Mouse (Mus musculus) lung, postnatal 10 days (tissue): ENCODE measurements around the gene Eif4enif1.
"Not testable (repeated sequence)": the region's sequence is repeated elsewhere in the genome, so short reads cannot be mapped to it uniquely, and the experiment has no call there.

Source experiments
- DNase-seq: peaks from one replicate; pipeline ENCODE4 v3.0.0; 2021

Gene Eif4enif1

GRCm38 (mm10) chr11:3202231-3202701 lies at the start of gene Eif4enif1:
Gene Eif4enif1 (plus strand): TSS chr11:3202392.
- peak; percentile 93 for DNase-seq

- peak; percentile 68 for DNase-seq
Measured at GRCm38 (mm10) chr11:3153666-3154397, 48.4 kb upstream of the Eif4enif1 start.

- not testable (repeated sequence) for DNase-seq
Measured at GRCm38 (mm10) chr11:3156991-3157390, 45.2 kb upstream of the Eif4enif1 start.

- peak; percentile 22 for DNase-seq
Measured at GRCm38 (mm10) chr11:3157996-3158395, 44.2 kb upstream of the Eif4enif1 start.

- DNase-seq, result not testable (repeated sequence)
Measured at GRCm38 (mm10) chr11:3158800-3159199, 43.4 kb upstream of the Eif4enif1 start.

GRCm38 (mm10) chr11:3161370-3161769 lies 40.8 kb upstream of the Eif4enif1 start:
- peak; percentile 76 for DNase-seq

GRCm38 (mm10) chr11:3162236-3162897 lies 39.8 kb upstream of the Eif4enif1 start:
- peak; percentile 68 for DNase-seq

GRCm38 (mm10) chr11:3163122-3163521 lies 39.1 kb upstream of the Eif4enif1 start:
- DNase-seq, result peak; percentile 64

GRCm38 (mm10) chr11:3163661-3164060 lies 38.5 kb upstream of the Eif4enif1 start:
- peak; percentile 44 for DNase-seq

- not testable (repeated sequence) for DNase-seq
Measured at GRCm38 (mm10) chr11:3165210-3165782, 36.9 kb upstream of the Eif4enif1 start.

- peak; percentile 52 for DNase-seq
Measured at GRCm38 (mm10) chr11:3166321-3166720, 35.9 kb upstream of the Eif4enif1 start.

GRCm38 (mm10) chr11:3167129-3167528 lies 35.1 kb upstream of the Eif4enif1 start:
- DNase-seq, result not testable (repeated sequence)

- peak; percentile 53 for DNase-seq
Measured at GRCm38 (mm10) chr11:3167571-3168001, 34.6 kb upstream of the Eif4enif1 start.

- DNase-seq, result peak; percentile 43
Measured at GRCm38 (mm10) chr11:3169042-3169441, 33.1 kb upstream of the Eif4enif1 start.

GRCm38 (mm10) chr11:3171931-3172330 lies 30.3 kb upstream of the Eif4enif1 start:
- DNase-seq, result peak; percentile 52

GRCm38 (mm10) chr11:3172526-3172925 lies 29.7 kb upstream of the Eif4enif1 start:
- DNase-seq, result not testable (repeated sequence)

- DNase-seq, result peak; percentile 72
Measured at GRCm38 (mm10) chr11:3173425-3174318, 28.5 kb upstream of the Eif4enif1 start.

- DNase-seq, result peak; percentile 42
Measured at GRCm38 (mm10) chr11:3178968-3179725, 23.0 kb upstream of the Eif4enif1 start.

GRCm38 (mm10) chr11:3179726-3180092 lies 22.5 kb upstream of the Eif4enif1 start:
- DNase-seq, result peak; percentile 32

GRCm38 (mm10) chr11:3180510-3181160 lies 21.6 kb upstream of the Eif4enif1 start:
- not testable (repeated sequence) for DNase-seq

- peak; percentile 79 for DNase-seq
Measured at GRCm38 (mm10) chr11:3181250-3181649, 20.9 kb upstream of the Eif4enif1 start.
